Mouse (Mus musculus) lung, embryonic 16.5 days (tissue): ENCODE data around the gene Sppl3. TPM values are rescaled to one million over a fixed set of nuclear protein-coding genes. Genes with fewer than 3 reads are reported as not detected.

Experiments
- ATAC-seq: fragments of 200-750 bp; cut with Nextera tagmentation; 2 replicates; pipeline ENCODE4 v1.8.0; 2017; ENCODE audit warnings: low read depth, mild to moderate bottlenecking, moderate library complexity
- H3K27ac ChIP-seq: fragments of 300-500 bp; sonication (generic); 2 replicates; pipeline ENCODE4 v1.5.1; 2014; ENCODE audit warnings: mild to moderate bottlenecking, control low read depth, low read length
- H3K27me3 ChIP-seq: fragments of 300-500 bp; sonication (generic); 2 replicates; pipeline ENCODE4 v1.6.1; 2014; ENCODE audit warnings: low read depth, low read length, mixed read lengths; ENCODE audit not compliant: control insufficient read depth, insufficient read depth
- H3K36me3 ChIP-seq: fragments of 300-500 bp; sonication (generic); 2 replicates; pipeline ENCODE4 v1.6.1; 2014; ENCODE audit warnings: low read length; ENCODE audit not compliant: control insufficient read depth, insufficient read depth
- H3K4me1 ChIP-seq: fragments of 300-500 bp; sonication (generic); replicated peaks from 2 replicates; pipeline ENCODE4 v1.6.1; 2014; ENCODE audit warnings: low read length, mixed read lengths; ENCODE audit not compliant: control insufficient read depth, insufficient read depth
- H3K4me2 ChIP-seq: fragments of 300-500 bp; sonication (generic); 2 replicates; pipeline ENCODE4 v1.6.1; 2014; ENCODE audit warnings: low read depth, low read length, control low read depth
- H3K4me3 ChIP-seq: fragments of 300-500 bp; sonication (generic); 2 replicates; pipeline ENCODE4 v1.5.1; 2014; ENCODE audit warnings: mild to moderate bottlenecking, low read length, control low read depth
- H3K9ac ChIP-seq: fragments of 300-500 bp; sonication (generic); 2 replicates; pipeline ENCODE4 v1.6.1; 2014; ENCODE audit warnings: low read length, control low read depth
- H3K9me3 ChIP-seq: fragments of 300-500 bp; sonication (generic); 2 replicates; pipeline ENCODE4 v1.6.1; 2016; ENCODE audit warnings: low read length; ENCODE audit not compliant: control insufficient read depth
- WGBS: fragments of 180-500 bp; shearing (Covaris S2); extraction: QIAGEN DNeasy Blood & Tissue Kit; methylation state at CpG from one replicate; pipeline ENCODE4 v1.1.7; 2014; 5-methylcytosine and 5-hydroxymethylcytosine counted together
- polyA plus RNA-seq: library from polyadenylated mRNA; unstranded; fragments of >200 nt; fragmentation: Nextera tagmentation; extraction: Ambion mirVana; gene quantifications from 2 replicates; pipeline ENCODE4 v1.2.1, GENCODE M21; 2015

Sppl3 gene
- polyA plus RNA-seq, 1 experiment from 2014 or later = 9.6 TPM

DNA sequence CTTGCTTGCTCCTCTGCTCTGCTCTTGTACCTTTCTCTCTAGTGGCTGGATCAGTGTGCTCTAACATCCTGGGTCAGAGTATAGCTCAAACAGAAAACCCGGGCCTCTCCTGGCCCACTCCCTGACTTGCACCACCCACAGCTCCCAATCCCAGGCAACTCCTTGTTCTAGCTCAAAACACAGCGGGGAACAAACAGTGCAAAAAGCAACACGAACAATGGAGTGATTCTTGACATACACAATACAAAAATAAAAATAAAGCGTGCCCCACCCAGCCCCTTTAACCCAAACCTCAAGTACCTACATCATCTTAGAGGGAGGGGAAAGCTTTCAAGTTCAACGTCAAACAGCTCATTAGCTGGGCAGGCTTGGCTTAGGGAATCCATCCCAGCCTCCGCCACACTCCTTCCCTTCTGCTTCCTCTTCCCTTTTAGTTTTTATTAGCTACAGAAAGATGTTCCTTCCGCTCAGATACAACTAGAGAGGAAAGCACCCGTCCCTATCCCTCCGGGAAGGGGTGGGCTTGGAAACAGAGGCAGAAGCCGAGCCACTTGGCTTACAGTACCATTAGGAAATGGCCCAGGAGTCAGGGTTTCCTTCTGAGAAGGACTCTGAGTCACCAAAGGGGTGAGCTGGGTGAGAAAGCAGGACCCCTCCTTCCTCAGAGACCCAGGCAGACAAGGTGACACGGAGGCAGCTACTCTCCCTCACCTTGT, 134.5 kb downstream of the Sppl3 start:
- Histone ChIP-seq H3K36me3 (peaks cover 36% of the 10 kb centered on the region), H3K9me3 (no peaks in the 10 kb centered on the region), H3K4me2 (no peak overlapping the region), H3K4me1 (no peaks in the 10 kb centered on the region), H3K9ac (no peak overlapping the region), H3K4me3 (no peak overlapping the region), H3K27me3 (no peaks in the 10 kb centered on the region), H3K27ac (no peak overlapping the region)
- WGBS = 63% methylated on average over 11 of the region's 11 CpGs
- no peak for ATAC-seq

DNA sequence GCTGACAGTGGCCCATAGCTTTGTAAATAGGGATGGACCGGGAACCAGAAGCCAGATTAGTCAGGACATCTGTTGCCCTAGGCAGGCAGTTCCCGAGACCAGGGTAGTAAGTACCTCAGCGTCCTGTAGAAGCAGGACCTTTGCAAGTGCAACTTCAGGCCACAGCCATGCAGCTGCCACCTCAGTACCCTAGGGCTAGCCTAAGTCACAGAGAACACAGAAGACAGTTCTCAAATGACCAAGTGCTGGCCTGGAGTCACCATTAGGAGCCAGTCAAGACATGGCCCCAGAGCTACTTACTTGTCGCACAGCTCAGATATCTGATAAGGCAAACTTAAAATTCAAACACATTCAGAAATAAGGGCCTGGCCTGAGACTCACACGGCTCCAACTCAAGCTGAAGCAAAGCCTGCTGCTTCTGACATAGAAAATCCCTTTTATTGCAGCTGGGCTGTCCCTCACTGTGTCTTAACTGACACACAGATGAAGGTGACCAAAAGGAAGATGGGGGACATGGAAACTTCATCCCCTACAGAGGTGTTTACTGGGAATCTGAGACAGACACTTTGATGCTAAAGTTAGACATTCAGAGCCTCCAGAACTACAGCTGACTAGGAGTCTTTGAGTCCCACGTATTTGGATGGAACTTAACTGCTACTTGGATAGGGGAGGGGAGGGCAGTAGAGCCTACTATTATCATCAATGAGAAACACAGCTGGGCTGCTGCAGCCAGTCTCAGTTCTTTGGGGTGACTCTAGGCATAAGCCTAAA, 135.2 kb downstream of the Sppl3 start:
- H3K4me2 ChIP-seq = no peak overlapping the region
- no peak for ATAC-seq
- H3K36me3 ChIP-seq = peaks cover 41% of the 10 kb centered on the region
- no peak overlapping the region for H3K4me3 ChIP-seq
- WGBS = 73% methylated on average over 6 of the region's 6 CpGs
- no peaks in the 10 kb centered on the region for H3K27me3 ChIP-seq
- H3K9ac ChIP-seq = no peak overlapping the region
- no peaks in the 10 kb centered on the region for H3K9me3 ChIP-seq
- no peak overlapping the region for H3K27ac ChIP-seq
- no peaks in the 10 kb centered on the region for H3K4me1 ChIP-seq

DNA sequence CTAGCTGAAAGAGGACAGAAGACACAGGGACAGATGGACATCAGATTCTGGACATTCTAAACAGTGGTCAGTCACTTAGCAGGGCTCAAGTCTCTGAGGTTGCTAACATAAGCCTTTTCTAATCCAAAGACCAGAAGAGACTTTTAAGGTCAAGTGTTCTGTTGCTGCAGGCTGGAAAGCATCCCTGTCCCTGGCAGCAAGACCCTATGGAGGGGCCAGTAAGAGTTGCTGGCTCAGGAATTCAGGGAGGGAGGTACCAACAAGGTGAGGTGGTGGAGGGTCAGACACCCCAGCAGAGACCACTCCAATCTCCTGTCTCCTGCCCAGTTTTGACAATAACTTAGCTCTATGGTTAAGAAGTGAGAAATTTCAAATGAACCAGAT, 135.8 kb downstream of the Sppl3 start:
- no peak for ATAC-seq

DNA sequence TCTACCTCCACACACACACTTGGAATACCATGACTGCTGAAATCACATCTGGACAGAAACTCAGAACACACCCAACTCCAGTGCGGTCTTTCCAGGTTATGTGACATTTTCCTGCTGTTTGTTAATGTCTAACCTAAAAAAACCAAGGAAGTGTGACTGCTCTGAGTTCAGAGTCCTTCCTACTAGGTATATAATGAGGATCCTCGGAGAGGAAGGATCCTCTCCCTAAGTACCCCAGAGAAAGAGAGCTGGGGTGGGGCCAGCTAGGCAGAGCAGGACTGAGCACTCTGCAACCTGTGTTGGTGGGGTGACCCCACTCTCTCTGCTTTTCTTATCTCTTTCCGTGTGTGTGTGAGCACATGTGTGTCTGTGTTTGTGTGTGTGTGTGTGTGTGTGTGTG, 136.5 kb downstream of the Sppl3 start:
- no peaks in the 10 kb centered on the region for H3K27me3 ChIP-seq
- no peak for ATAC-seq
- 78% methylated on average over 3 of the region's 3 CpGs for WGBS
- H3K4me1 ChIP-seq = peaks cover 5% of the 10 kb centered on the region
- H3K27ac ChIP-seq = no peak overlapping the region
- no peak overlapping the region for H3K4me3 ChIP-seq
- no peak overlapping the region for H3K4me2 ChIP-seq
- H3K9me3 ChIP-seq = no peaks in the 10 kb centered on the region
- H3K9ac ChIP-seq = no peak overlapping the region
- H3K36me3 ChIP-seq = peaks cover 41% of the 10 kb centered on the region

More for the DNA sequence above, 135.8 kb downstream of the Sppl3 start:
- Histone ChIP-seq H3K9me3 (no peaks in the 10 kb centered on the region), H3K27ac (no peak overlapping the region), H3K4me2 (no peak overlapping the region), H3K27me3 (no peaks in the 10 kb centered on the region), H3K36me3 (peaks cover 41% of the 10 kb centered on the region), H3K4me1 (no peaks in the 10 kb centered on the region), H3K4me3 (no peak overlapping the region), H3K9ac (no peak overlapping the region)

DNA sequence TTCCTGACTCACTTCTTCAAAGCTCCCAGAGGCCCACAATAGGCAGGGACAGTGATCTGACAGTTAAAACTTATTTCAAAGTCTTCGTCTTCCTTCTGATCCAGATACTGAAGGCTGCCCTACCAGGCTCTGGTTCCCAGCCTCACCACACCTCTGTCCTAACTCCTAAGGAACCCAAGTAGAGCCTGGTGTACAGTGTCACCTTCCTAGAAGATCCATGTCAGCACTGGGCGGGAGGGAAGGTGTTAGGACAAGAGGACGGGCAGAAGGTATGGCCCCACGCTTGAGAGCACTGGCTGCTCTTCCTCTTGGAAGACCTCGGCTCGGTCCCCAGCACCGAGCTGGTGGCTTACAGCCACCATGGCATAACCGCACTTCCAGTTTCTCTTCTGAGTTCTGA, 137.4 kb downstream of the Sppl3 start:
- H3K27ac ChIP-seq = no peak overlapping the region
- no peak overlapping the region for H3K4me3 ChIP-seq
- H3K27me3 ChIP-seq = no peaks in the 10 kb centered on the region
- no peak overlapping the region for H3K9ac ChIP-seq
- H3K9me3 ChIP-seq = no peaks in the 10 kb centered on the region
- H3K4me2 ChIP-seq = no peak overlapping the region
- H3K36me3 ChIP-seq = peaks cover 41% of the 10 kb centered on the region
- 93% methylated on average over 8 of the region's 8 CpGs for WGBS
- H3K4me1 ChIP-seq = peaks cover 15% of the 10 kb centered on the region
- no peak for ATAC-seq

Other genes with a start within 250 kb of the Sppl3 start
- 31.2 and 43.1 TPM in 2 replicates for gene Ankrd13a, start 236.5 kb upstream of the Sppl3 start, polyA plus RNA-seq
- 57.4 and 59.0 TPM in 2 replicates for gene Git2, start 235.6 kb upstream of the Sppl3 start, polyA plus RNA-seq
- gene 1500011B03Rik, start 187.7 kb upstream of the Sppl3 start, polyA plus RNA-seq = 70.6 and 70.9 TPM in 2 replicates
- gene 4930519G04Rik, start 157.5 kb upstream of the Sppl3 start, polyA plus RNA-seq = not detected in 2 replicates
- gene Gm9936, start 152.5 kb upstream of the Sppl3 start, polyA plus RNA-seq = 0.06 and 0.11 TPM in 2 replicates
- gene Oasl2, start 114.2 kb upstream of the Sppl3 start, polyA plus RNA-seq = 8.3 and 9.3 TPM in 2 replicates
- 0.50 and 0.85 TPM in 2 replicates for gene Oasl1, start 87.9 kb upstream of the Sppl3 start, polyA plus RNA-seq
- 48.0 and 49.2 TPM in 2 replicates for gene 2210016L21Rik, start 69.0 kb upstream of the Sppl3 start, polyA plus RNA-seq
- gene Hnf1a, start 40.0 kb upstream of the Sppl3 start, polyA plus RNA-seq = 0.08 and 0.16 TPM in 2 replicates
- gene Gm10401, start 87.2 kb downstream of the Sppl3 start, polyA plus RNA-seq = 23.2 and 25.4 TPM in 2 replicates
- gene Acads, start 108.2 kb downstream of the Sppl3 start, polyA plus RNA-seq = 64.5 and 69.2 TPM in 2 replicates
- 34.3 and 35.2 TPM in 2 replicates for gene Unc119b, start 123.8 kb downstream of the Sppl3 start, polyA plus RNA-seq
- 58.9 and 62.1 TPM in 2 replicates for gene Mlec, start 147.0 kb downstream of the Sppl3 start, polyA plus RNA-seq
- 1.3 and 1.6 TPM in 2 replicates for gene Cabp1, start 183.2 kb downstream of the Sppl3 start, polyA plus RNA-seq
- 97.6 and 109 TPM in 2 replicates for gene Pop5, start 224.7 kb downstream of the Sppl3 start, polyA plus RNA-seq